Mouse (Mus musculus): ENCODE results near the gene Phox2b. TPM values are rescaled to one million over a fixed set of nuclear protein-coding genes. Genes with fewer than 3 reads are reported as not detected.
A peak's percentile ranks its signal among the peaks of the same experiment; 100 is the strongest.

The Phox2b gene
- polyA plus RNA-seq, 1 experiment from 2014 or later: 32.4 TPM

DNA sequence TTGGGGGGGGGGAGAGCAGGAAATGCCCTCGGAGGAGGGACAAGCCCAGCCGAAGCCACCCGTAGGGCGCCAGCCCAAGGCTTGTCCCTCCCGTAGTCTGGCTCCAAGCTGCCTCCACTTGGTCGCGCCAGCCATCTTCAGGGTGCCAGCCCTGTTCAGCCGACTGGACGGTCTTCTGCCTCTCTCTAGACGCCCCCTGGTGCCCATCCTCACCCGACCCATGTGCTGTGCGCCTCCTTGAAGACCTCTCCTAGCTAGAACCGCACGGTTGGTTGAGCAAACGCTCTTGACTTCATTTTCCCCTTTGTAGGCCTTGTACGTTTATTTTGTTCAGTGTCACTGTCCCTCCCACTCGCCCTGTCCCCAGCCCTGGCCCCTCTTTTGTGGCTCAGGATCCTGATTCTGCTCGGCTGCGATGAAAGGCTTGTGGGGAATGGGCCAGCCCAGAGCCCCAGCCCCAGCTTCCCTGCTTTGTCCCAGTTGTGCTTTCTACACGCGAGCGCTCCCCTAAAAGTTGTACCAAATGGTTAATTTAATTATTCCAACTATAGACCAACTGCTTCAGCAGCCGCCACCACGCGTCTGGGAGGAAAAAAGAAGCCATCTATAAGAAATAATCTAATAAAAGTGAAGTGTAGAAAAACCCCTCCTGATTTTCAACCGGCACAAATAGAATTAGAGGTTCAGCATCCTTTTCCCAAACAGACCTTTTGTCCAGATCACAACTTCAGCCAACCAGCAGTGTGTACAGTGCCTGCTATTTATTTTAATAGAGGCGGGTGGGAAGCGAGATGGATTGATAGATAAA, 2.9 kb upstream of the Phox2b start:
- Histone ChIP-seq H3K9me3 (ENCODE audit: control insufficient read depth, low read depth, low read length) (no peaks in the 10 kb centered on the region), H3K36me3 (ENCODE audit: control insufficient read depth, insufficient read depth, low read length) (no peaks in the 10 kb centered on the region), H3K4me2 (replicated peaks; ENCODE audit: low read depth, low read length) (no peak overlapping the region), H3K27me3 (ENCODE audit: control insufficient read depth, insufficient read depth, low read length) (peaks cover 44% of the 10 kb centered on the region), H3K9ac (replicated peaks; ENCODE audit: low read depth, low read length) (no peak overlapping the region), H3K27ac (ENCODE audit: low read length) (peak overlapping the region; percentile 44; the same call in 1 of the 2 replicates), H3K4me3 (ENCODE audit: low read depth, low read length) (no peak overlapping the region), H3K4me1 (ENCODE audit: control insufficient read depth, insufficient read depth, low read length) (no peaks in the 10 kb centered on the region)
- WGBS: 3% methylated on average over 28 of the region's 28 CpGs
- ATAC-seq (ENCODE audit: insufficient number of reproducible peaks, insufficient read depth, low FRiP score, low read depth): no peak; the same call in 1 of the 2 replicates

DNA sequence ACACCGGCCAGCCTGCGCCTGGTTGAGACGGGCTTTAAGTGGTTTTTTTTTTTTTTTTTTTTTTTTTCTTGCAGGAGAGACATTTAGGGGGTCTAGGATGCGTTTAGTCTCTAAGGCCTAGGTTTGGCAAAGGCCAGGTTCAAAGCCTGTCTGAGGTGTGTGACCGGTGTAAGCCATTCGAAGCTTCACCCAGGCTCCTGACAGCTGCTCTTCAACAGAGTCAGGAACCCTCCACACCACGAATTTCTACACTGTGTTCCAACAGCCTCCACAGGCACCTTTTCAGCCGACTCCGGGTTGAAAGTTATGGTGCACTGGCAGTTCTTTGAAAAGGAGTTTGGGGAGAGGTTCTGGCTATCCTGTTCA, 2.3 kb upstream of the Phox2b start:
- no peak overlapping the region for H3K4me2 ChIP-seq (replicated peaks; ENCODE audit: low read depth, low read length)
- H3K27ac ChIP-seq (ENCODE audit: low read length): peak overlapping the region; percentile 44; the same call in 1 of the 2 replicates
- ATAC-seq (ENCODE audit: insufficient number of reproducible peaks, insufficient read depth, low FRiP score, low read depth): no peak
- no peak overlapping the region for H3K4me3 ChIP-seq (ENCODE audit: low read depth, low read length)
- no peak overlapping the region for H3K9ac ChIP-seq (replicated peaks; ENCODE audit: low read depth, low read length)
- no peaks in the 10 kb centered on the region for H3K36me3 ChIP-seq (ENCODE audit: control insufficient read depth, insufficient read depth, low read length)
- H3K4me1 ChIP-seq (ENCODE audit: control insufficient read depth, insufficient read depth, low read length): no peaks in the 10 kb centered on the region
- WGBS: 5% methylated on average over 9 of the region's 9 CpGs
- peaks cover 43% of the 10 kb centered on the region for H3K27me3 ChIP-seq (ENCODE audit: control insufficient read depth, insufficient read depth, low read length)
- no peaks in the 10 kb centered on the region for H3K9me3 ChIP-seq (ENCODE audit: control insufficient read depth, low read depth, low read length)

DNA sequence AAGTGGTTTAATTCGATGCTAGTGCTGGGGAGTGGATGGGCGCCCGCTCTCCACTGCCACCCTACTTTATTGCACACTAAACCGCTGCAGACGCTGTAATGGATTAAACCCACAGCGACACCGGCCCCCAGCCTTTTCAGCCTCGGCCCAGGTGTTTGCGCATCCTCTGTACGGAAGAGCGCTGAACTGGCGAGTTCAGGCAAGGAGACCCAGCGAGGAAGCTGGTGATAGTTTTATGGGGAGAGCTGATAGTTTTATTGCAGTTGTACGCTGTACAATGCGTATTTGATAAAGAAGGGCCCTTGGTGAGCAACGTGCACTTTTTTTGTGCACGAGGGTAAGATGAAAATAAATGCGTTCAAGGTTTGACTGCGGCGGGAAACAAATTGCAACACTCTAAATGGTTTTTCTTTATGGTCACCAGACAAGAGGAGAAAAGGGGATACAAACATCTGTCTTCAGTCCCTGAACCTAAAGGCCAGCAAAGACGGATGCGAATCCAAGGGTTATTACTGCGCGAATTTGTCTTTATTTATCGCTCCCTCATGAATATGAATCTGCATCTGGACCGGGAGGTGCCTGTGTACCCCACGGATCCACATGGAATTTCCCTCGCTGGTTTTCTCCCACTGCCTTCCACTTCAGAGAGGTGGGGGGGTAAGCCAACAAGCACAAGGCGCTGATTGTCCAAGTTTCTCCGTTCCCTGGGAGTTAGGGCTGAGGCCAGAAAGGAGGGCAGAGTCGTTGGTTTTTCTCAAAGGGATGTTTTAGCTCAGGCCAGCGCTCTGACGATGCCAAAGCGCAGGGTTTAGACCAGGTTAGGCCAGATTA, 1.7 kb upstream of the Phox2b start:
- Histone ChIP-seq H3K27ac (ENCODE audit: low read length) (no peak overlapping the region), H3K4me3 (ENCODE audit: low read depth, low read length) (no peak overlapping the region), H3K9ac (replicated peaks; ENCODE audit: low read depth, low read length) (no peak overlapping the region), H3K4me2 (replicated peaks; ENCODE audit: low read depth, low read length) (no peak overlapping the region), H3K9me3 (ENCODE audit: control insufficient read depth, low read depth, low read length) (no peaks in the 10 kb centered on the region), H3K4me1 (ENCODE audit: control insufficient read depth, insufficient read depth, low read length) (no peaks in the 10 kb centered on the region), H3K27me3 (ENCODE audit: control insufficient read depth, insufficient read depth, low read length) (peaks cover 47% of the 10 kb centered on the region), H3K36me3 (ENCODE audit: control insufficient read depth, insufficient read depth, low read length) (no peaks in the 10 kb centered on the region)
- WGBS: 3% methylated on average over 34 of the region's 34 CpGs
- ATAC-seq (ENCODE audit: insufficient number of reproducible peaks, insufficient read depth, low FRiP score, low read depth): no peak

DNA sequence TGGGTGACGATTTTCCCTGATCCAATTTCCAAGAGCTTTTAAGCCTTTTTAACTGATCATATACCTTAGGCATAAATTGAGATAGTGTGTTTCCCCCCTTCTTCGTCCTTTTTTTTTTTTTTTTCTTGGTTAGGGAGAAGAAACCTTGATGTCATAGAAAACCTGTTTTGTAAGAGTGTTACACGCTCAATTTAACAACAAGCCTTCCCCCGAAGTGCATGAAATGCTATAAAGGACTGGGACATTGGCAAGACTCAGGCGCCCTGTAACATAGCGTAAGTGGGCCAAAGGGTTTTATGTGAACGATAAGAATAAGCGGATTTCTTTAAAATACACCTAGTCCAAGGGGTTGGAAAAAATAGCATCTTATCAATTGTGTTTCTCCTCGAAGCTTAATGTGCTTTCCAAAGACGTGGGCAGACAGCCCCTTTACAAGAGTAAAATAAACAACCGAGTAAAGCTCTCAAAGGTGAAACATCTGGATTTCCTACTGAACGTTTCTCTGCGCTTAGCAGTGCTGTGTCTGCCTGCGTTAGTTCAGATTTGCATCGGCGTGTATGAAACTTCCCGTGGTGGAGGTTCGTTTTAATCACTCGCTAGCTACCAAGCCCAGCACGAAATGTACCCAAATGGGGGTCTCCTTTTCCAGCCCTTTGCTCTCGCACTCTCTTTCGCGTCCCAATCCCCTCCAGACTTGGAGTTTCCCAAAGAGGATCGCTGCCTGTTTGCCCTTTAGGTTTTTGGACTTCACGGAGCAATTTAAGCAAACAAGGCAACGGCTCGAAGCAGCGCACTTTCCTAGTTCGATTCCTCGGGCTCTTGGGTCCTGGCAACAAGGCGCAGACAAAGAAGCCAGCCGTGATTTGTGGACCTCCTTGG, 531 bp upstream of the Phox2b start:
- no peaks in the 10 kb centered on the region for H3K4me1 ChIP-seq (ENCODE audit: control insufficient read depth, insufficient read depth, low read length)
- no peak overlapping the region for H3K4me2 ChIP-seq (replicated peaks; ENCODE audit: low read depth, low read length)
- WGBS: 2% methylated on average over 32 of the region's 32 CpGs
- H3K36me3 ChIP-seq (ENCODE audit: control insufficient read depth, insufficient read depth, low read length): no peaks in the 10 kb centered on the region
- H3K4me3 ChIP-seq (ENCODE audit: low read depth, low read length): no peak overlapping the region
- H3K27ac ChIP-seq (ENCODE audit: low read length): 0 out of 2 replicates have a peak overlapping the region, but pooled peaks have one; percentile 2
- peaks cover 53% of the 10 kb centered on the region for H3K27me3 ChIP-seq (ENCODE audit: control insufficient read depth, insufficient read depth, low read length)
- ATAC-seq (ENCODE audit: insufficient number of reproducible peaks, insufficient read depth, low FRiP score, low read depth): no peak
- no peak overlapping the region for H3K9ac ChIP-seq (replicated peaks; ENCODE audit: low read depth, low read length)
- no peaks in the 10 kb centered on the region for H3K9me3 ChIP-seq (ENCODE audit: control insufficient read depth, low read depth, low read length)

DNA sequence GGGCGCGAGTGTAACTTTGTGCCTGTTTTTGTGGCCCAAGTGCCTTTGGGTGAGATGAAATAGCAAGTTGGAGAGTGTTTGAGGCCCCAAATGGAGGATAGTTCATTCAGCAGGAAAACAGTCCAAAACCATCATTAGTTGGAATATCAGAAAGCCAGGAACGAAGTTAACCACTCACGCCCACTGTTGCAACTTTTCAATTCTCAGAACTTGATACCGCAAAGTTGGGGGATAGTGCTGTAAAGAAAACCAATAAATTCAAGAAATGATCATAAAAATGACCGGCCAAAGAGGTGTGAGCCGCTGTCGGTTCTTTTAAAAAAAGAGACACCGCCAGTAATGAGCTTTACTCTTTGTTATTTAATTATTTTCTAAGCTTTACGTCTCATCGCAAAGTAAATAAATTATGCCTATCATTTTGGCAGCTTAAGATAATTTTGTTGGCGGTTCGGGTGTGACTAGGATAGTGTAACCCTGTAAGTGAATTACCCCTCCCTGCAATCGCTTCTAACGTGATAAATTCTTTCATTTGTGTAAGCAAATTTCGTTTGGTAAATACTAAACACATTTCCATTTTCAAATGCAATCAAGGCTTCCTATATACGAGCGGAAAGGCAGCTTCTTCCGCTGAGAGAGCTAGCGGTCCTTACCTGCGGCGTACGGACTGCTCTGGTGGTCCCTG, 909 bp downstream of the Phox2b start:
- ATAC-seq (ENCODE audit: insufficient number of reproducible peaks, insufficient read depth, low FRiP score, low read depth): no peak
- no peaks in the 10 kb centered on the region for H3K9me3 ChIP-seq (ENCODE audit: control insufficient read depth, low read depth, low read length)
- no peaks in the 10 kb centered on the region for H3K4me1 ChIP-seq (ENCODE audit: control insufficient read depth, insufficient read depth, low read length)
- H3K4me3 ChIP-seq (ENCODE audit: low read depth, low read length): peak overlapping the region; percentile 24
- peaks cover 48% of the 10 kb centered on the region for H3K27me3 ChIP-seq (ENCODE audit: control insufficient read depth, insufficient read depth, low read length)
- no peaks in the 10 kb centered on the region for H3K36me3 ChIP-seq (ENCODE audit: control insufficient read depth, insufficient read depth, low read length)
- peak overlapping the region; percentile 52; the same call in 1 of the 2 replicates for H3K27ac ChIP-seq (ENCODE audit: low read length)
- no peak overlapping the region for H3K4me2 ChIP-seq (replicated peaks; ENCODE audit: low read depth, low read length)
- no peak overlapping the region for H3K9ac ChIP-seq (replicated peaks; ENCODE audit: low read depth, low read length)
- 2% methylated on average over 23 of the region's 23 CpGs for WGBS

DNA sequence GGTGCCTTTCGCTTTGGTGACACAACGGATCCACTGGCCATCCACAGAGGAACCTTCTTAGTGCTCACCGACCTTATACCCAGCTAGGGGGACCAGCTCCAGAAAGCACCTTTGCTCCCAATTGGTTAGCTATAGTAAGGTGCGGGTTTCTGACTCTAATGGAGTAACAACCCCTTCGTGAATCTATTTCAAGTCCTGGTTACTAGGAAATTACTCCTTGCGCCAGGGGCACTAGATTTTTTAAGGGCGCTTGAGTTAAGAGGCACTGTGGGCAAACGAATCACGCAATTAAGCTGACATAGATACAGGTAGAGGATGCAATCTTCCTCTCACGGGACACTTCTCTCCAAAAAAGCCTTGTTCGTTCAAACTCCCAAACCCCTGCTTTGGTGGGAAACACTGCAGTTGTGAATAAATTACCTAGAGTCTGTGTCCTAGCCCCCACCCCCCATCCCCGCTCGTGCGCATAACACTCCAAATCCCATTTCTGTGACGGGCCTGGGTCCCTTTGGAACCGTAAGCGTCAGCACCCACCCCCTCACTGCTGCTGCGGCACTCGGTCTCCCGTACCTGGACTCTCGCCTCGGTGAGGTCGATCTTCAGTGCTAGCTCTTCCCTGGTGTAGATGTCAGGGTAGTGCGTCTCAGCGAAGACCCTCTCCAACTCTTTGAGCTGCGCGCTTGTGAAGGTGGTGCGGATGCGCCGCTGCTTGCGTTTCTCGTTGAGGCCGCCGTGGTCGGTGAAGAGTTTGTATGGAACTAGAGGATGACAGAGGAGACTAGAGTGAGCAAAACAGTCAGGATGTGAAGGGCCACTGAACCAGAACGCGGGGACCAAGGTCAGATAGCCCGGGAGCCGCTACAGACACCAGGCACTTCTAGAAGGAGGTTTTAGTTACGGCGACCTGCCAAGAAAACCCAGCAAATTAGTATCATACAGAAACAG, 1.7 kb downstream of the Phox2b start:
- no peak overlapping the region for H3K9ac ChIP-seq (replicated peaks; ENCODE audit: low read depth, low read length)
- peaks cover 55% of the 10 kb centered on the region for H3K27me3 ChIP-seq (ENCODE audit: control insufficient read depth, insufficient read depth, low read length)
- H3K9me3 ChIP-seq (ENCODE audit: control insufficient read depth, low read depth, low read length): no peaks in the 10 kb centered on the region
- H3K4me3 ChIP-seq (ENCODE audit: low read depth, low read length): peak overlapping the region; percentile 24; the same call in 1 of the 2 replicates
- H3K4me1 ChIP-seq (ENCODE audit: control insufficient read depth, insufficient read depth, low read length): no peaks in the 10 kb centered on the region
- 1% methylated on average over 41 of the region's 41 CpGs for WGBS
- H3K4me2 ChIP-seq (replicated peaks; ENCODE audit: low read depth, low read length): no peak overlapping the region
- no peak for ATAC-seq (ENCODE audit: insufficient number of reproducible peaks, insufficient read depth, low FRiP score, low read depth)
- no peaks in the 10 kb centered on the region for H3K36me3 ChIP-seq (ENCODE audit: control insufficient read depth, insufficient read depth, low read length)
- H3K27ac ChIP-seq (ENCODE audit: low read length): peak overlapping the region; percentile 1; the same call in 1 of the 2 replicates

DNA sequence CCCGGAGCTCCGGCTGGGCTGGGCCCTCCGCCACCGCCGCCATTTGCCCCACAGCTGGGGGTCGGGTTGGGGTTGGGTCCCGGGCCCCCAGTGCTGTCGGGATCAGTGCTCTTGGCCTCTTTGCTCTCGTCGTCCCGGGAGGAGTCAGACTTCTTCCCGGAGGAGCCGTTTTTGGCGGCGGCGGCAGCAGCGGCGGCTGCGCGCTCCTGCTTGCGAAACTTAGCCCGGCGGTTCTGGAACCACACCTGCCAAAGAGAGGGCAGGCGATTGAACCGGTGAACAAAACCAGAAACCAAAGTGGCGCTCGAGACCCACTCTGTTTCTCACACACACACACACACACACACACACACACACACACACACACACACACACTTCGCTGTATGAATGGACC, 2.7 kb downstream of the Phox2b start:
- no peaks in the 10 kb centered on the region for H3K4me1 ChIP-seq (ENCODE audit: control insufficient read depth, insufficient read depth, low read length)
- under 1% methylated on average over 28 of the region's 28 CpGs for WGBS
- ATAC-seq (ENCODE audit: insufficient number of reproducible peaks, insufficient read depth, low FRiP score, low read depth): no peak
- H3K4me2 ChIP-seq (replicated peaks; ENCODE audit: low read depth, low read length): peak overlapping the region; percentile 33; the same call in 1 of the 2 replicates
- H3K4me3 ChIP-seq (ENCODE audit: low read depth, low read length): peak overlapping the region; percentile 24
- peaks cover 58% of the 10 kb centered on the region for H3K27me3 ChIP-seq (ENCODE audit: control insufficient read depth, insufficient read depth, low read length)
- no peaks in the 10 kb centered on the region for H3K9me3 ChIP-seq (ENCODE audit: control insufficient read depth, low read depth, low read length)
- no peak overlapping the region; the same call in 1 of the 2 replicates for H3K9ac ChIP-seq (replicated peaks; ENCODE audit: low read depth, low read length)
- no peaks in the 10 kb centered on the region for H3K36me3 ChIP-seq (ENCODE audit: control insufficient read depth, insufficient read depth, low read length)
- H3K27ac ChIP-seq (ENCODE audit: low read length): peak overlapping the region; percentile 52; the same call in 1 of the 2 replicates

Measured in stomach, embryonic 14.5 days (tissue).